Mouse (Mus musculus) limb, embryonic 11.5 days (tissue): ENCODE measurements around the gene Rgs7bp. TPM values are rescaled to one million over a fixed set of nuclear protein-coding genes. Genes with fewer than 3 reads are reported as not detected.
"Not testable (repeated sequence)": the region's sequence is repeated elsewhere in the genome, so short reads cannot be mapped to it uniquely, and the experiment has no call there.

Experiments used
- ATAC-seq: fragments of 200-750 bp; cut with Nextera tagmentation; 2 replicates; pipeline ENCODE4 v1.8.0; 2017; ENCODE audit warnings: low read depth; ENCODE audit not compliant: insufficient number of reproducible peaks, low FRiP score, low TSS enrichment
- DNase-seq: peaks from one replicate; pipeline ENCODE4 v3.0.0-alpha.2; 2015; ENCODE audit warnings: low spot score
- H3K27ac ChIP-seq: fragments of 300-500 bp; sonication (generic); replicated peaks from 2 replicates; pipeline ENCODE4 v1.5.1; 2014; ENCODE audit warnings: low read depth, mild to moderate bottlenecking, low read length
- H3K27me3 ChIP-seq: fragments of 300-500 bp; sonication (generic); 2 replicates; pipeline ENCODE4 v1.6.1; 2014; ENCODE audit warnings: mild to moderate bottlenecking, low read length, mixed read lengths; ENCODE audit not compliant: control insufficient read depth, insufficient read depth
- H3K36me3 ChIP-seq: fragments of 300-500 bp; sonication (generic); 2 replicates; pipeline ENCODE4 v1.6.1; 2014; ENCODE audit warnings: mild to moderate bottlenecking, low read length, moderate library complexity, mixed read lengths; ENCODE audit not compliant: control insufficient read depth, insufficient read depth
- H3K4me1 ChIP-seq: fragments of 300-500 bp; sonication (generic); 2 replicates; pipeline ENCODE4 v1.6.1; 2014; ENCODE audit warnings: low read length, mixed read lengths; ENCODE audit not compliant: control insufficient read depth, insufficient read depth
- H3K4me2 ChIP-seq: fragments of 300-500 bp; sonication (generic); 2 replicates; pipeline ENCODE4 v1.6.1; 2014; ENCODE audit warnings: low read depth, mild to moderate bottlenecking, moderate library complexity; ENCODE audit not compliant: severe bottlenecking
- H3K4me3 ChIP-seq: fragments of 300-500 bp; sonication (generic); 2 replicates; pipeline ENCODE4 v1.5.1; 2014; ENCODE audit warnings: low read depth, low read length
- H3K9ac ChIP-seq: fragments of 300-500 bp; sonication (generic); 2 replicates; pipeline ENCODE4 v1.6.1; 2014; ENCODE audit warnings: mild to moderate bottlenecking, low read length
- H3K9me3 ChIP-seq: fragments of 300-500 bp; sonication (generic); 2 replicates; pipeline ENCODE4 v1.6.1; 2016; ENCODE audit warnings: low read length; ENCODE audit not compliant: control insufficient read depth
- WGBS: fragments of 180-500 bp; shearing (Covaris S2); extraction: QIAGEN DNeasy Blood & Tissue Kit; methylation state at CpG from one replicate; pipeline ENCODE4 v1.1.7; 2014; 5-methylcytosine and 5-hydroxymethylcytosine counted together
- polyA plus RNA-seq: library from polyadenylated mRNA; unstranded; fragments of >200 nt; fragmentation: Nextera tagmentation; extraction: Ambion mirVana; gene quantifications from 2 replicates; pipeline ENCODE4 v1.2.1, GENCODE M21; 2014

The Rgs7bp gene
- polyA plus RNA-seq, 1 experiment from 2014 or later, result 0.35 TPM

DNA sequence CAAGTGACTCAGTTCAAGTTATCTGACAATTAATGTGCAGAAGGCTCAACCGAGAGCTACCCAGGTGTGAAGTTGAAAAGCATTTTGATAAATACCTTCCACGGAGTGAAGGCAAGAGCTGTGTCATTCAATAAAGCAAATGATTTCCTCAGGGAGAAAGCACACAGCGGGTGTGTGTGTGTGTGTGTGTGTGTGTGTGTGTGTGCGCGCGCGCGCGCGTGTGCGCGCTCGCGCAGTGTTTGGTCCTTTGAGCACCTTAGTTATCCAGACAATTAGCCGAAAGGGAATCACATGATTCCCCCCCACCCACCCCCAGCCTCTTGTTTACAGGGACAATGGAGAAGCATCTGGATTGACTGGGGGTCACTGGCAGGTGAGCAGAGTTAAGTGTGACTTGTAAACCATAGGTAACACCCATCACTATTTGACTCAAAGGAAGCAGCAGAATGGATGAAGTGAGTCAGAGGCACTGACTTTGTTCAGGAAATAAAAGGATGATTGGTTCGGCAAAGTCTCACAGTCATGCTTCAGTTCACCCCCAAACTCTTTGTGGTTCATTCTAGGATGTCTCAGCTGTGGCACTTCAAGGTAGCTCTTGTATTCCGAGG is 140.3 kb downstream of the Rgs7bp start:
- Histone ChIP-seq H3K4me1 (no peaks in the 10 kb centered on the region), H3K27ac (no peak overlapping the region), H3K9ac (no peak overlapping the region), H3K9me3 (no peaks in the 10 kb centered on the region), H3K27me3 (no peaks in the 10 kb centered on the region), H3K4me3 (no peak overlapping the region), H3K4me2 (no peak overlapping the region), H3K36me3 (no peaks in the 10 kb centered on the region)
- ATAC-seq (no peak), DNase-seq (no peak)
- 93% methylated on average over 17 of the region's 17 CpGs for WGBS

DNA sequence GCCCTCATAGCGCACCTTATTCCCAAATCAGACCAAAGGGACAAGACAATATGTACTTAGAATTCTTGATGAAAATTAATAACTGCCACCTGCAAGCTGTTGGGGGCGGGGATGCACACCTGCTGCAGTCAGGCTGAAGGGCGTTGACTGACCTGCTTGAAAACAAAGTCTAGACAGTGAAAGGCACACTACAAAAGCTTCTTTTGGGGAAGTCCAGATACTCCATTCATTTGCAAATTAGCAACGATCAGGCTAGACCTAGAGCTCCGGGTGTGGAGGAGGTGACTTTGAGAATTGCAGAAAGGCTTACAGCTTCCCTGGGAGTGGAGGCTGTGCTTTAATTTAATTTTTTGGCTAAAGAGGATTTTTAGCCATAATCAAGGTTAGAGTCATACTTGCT is 143.1 kb downstream of the Rgs7bp start:
- WGBS, result 83% methylated on average over 5 of the region's 5 CpGs
- DNase-seq, H3K36me3 ChIP-seq: not testable (repeated sequence)

DNA sequence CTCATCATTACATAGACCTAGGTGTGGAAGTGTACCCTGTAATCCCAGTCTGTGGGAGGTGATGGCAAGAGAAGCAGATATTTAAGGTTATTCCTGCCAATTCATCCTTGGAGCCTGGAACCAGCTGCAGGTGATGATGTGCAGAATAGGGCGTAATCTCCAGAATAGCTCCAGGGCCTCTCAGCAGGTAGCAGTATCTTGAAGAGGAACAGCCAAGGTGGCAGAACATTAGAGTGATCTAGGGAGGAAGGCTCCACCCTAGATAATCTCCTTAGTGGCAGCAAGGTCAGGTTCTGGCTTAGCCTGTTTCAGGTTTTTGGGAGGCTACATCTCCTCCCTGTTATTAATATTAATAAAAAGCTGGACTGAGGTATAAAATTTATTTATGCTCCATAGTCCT is 143.7 kb downstream of the Rgs7bp start:
- not testable (repeated sequence) for H3K9ac ChIP-seq, H3K27ac ChIP-seq, DNase-seq, H3K4me3 ChIP-seq, H3K4me2 ChIP-seq, ATAC-seq, H3K9me3 ChIP-seq, H3K36me3 ChIP-seq, H3K4me1 ChIP-seq, H3K27me3 ChIP-seq
- WGBS, result 94% methylated on average over 1 of the region's 1 CpGs

More for the DNA sequence above, 143.1 kb downstream of the Rgs7bp start:
- H3K4me3 ChIP-seq, H3K9ac ChIP-seq, H3K27me3 ChIP-seq, ATAC-seq, H3K4me2 ChIP-seq, H3K27ac ChIP-seq, H3K4me1 ChIP-seq, H3K9me3 ChIP-seq: not testable (repeated sequence)

DNA sequence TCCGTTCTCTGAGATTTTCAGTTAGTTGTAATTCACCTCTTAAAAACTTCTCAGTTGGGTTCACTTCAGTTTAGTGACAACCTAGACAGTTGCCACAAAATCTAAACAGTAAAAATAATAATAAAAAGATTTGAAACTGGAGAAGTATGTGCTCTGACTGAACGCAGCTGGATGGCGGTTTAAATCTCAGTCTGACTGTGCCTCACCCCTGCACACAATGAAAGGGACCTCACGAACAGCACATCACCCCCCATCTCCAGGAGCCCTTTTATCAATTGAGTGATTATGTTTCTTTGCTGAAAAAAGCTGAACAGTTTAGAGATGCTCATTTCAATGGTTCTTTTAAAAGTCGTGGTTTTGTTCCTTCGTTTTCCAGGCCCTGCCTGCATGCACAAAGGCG is 146.0 kb downstream of the Rgs7bp start:
- Histone ChIP-seq H3K4me3 (no peak overlapping the region), H3K4me2 (no peak overlapping the region), H3K36me3 (no peaks in the 10 kb centered on the region), H3K27me3 (no peaks in the 10 kb centered on the region), H3K4me1 (no peaks in the 10 kb centered on the region), H3K9ac (no peak overlapping the region), H3K27ac (no peak overlapping the region), H3K9me3 (no peaks in the 10 kb centered on the region)
- ATAC-seq (no peak), DNase-seq (no peak)
- WGBS, result 81% methylated on average over 7 of the region's 7 CpGs

Other genes with a start within 250 kb of the Rgs7bp start
- 32.2 and 35.2 TPM in 2 replicates for gene Cwc27, start 237.8 kb downstream of the Rgs7bp start, polyA plus RNA-seq
- not detected in 2 replicates for gene Shisal2b, start 191.0 kb downstream of the Rgs7bp start, polyA plus RNA-seq
- not detected in 2 replicates for gene 4933425L06Rik, start 27.2 kb upstream of the Rgs7bp start, polyA plus RNA-seq
- gene Rnf180, start 239.9 kb upstream of the Rgs7bp start, polyA plus RNA-seq, result 4.8 and 5.9 TPM in 2 replicates